Mouse (Mus musculus): ENCODE results near the gene Pabpc4.

Pabpc4 gene

GRCm38 (mm10) chr4:123342091-123342641 lies 80.0 kb downstream of the Pabpc4 start:
- DNase-seq (ENCODE audit: low spot score), result no peak

DNA sequence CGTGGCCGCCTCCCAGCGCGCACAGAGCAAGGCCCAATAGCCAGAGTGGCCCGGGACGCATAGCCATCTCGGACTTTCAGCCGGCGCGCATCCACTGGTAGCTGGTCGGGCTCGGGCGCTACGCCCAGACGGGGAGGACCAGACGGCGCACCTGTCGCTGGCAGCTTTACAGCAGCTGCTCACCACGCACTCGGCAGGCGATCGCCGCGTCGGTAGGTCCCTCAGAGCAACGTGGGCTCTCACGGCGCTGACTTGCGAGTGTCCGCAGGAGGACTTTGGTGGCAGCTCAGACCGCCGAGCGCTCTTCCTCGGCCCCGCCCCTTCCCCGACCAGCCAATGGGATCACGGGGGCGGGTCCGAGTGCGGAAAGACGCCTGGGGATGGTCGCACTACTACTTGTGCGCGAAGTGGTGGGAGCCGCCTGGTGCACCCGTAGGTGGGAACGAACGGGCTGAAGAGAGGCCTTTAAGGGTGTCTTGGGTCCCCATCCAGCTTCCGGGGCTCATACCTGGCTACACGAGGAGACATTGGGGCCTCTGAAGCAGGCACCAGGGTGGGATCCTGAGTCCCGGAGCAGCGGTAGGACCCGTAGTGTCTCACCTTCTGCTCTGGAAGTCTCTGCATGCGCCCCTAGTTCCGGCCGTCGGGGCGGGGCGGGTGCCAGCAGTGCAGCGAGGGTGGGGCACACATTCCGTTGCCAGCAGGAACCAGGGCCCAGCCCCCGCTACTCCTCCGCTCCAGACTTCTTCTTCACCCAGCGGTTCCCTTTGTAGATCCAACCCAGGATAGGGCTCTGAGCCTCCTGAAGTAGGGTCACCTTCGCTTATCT lies 80.7 kb downstream of the Pabpc4 start, which contains the start of gene Bmp8a:
TSS of gene Bmp8a (minus strand) at position 611 of the 829 bp plus-strand sequence.
- no peak for DNase-seq (ENCODE audit: low spot score)

DNA sequence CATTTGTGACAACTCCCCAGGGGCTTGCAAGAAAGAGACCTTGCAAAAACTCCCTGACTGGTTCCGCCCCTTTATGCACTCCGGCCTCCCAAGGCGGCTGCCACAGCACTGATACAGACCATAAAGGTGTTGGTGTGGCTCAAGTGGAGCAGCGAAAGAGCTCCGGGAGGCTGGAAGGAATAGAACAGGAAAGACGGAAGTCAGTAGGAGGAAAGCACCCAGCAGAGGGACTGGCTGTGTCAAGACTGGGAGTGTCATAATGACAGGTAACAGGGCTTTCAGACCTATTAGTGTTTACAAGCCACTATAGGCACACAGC lies 81.3 kb downstream of the Pabpc4 start:
- DNase-seq (ENCODE audit: low spot score), result no peak

Data from layer of hippocampus, adult 9-10 months (tissue).